Mouse (Mus musculus): ENCODE data around the gene Prkar1b. TPM values are rescaled to one million over a fixed set of nuclear protein-coding genes. Genes with fewer than 3 reads are reported as not detected.

The Prkar1b gene
- polyA plus RNA-seq, 1 experiment from 2014 or later: 25.8 TPM

DNA sequence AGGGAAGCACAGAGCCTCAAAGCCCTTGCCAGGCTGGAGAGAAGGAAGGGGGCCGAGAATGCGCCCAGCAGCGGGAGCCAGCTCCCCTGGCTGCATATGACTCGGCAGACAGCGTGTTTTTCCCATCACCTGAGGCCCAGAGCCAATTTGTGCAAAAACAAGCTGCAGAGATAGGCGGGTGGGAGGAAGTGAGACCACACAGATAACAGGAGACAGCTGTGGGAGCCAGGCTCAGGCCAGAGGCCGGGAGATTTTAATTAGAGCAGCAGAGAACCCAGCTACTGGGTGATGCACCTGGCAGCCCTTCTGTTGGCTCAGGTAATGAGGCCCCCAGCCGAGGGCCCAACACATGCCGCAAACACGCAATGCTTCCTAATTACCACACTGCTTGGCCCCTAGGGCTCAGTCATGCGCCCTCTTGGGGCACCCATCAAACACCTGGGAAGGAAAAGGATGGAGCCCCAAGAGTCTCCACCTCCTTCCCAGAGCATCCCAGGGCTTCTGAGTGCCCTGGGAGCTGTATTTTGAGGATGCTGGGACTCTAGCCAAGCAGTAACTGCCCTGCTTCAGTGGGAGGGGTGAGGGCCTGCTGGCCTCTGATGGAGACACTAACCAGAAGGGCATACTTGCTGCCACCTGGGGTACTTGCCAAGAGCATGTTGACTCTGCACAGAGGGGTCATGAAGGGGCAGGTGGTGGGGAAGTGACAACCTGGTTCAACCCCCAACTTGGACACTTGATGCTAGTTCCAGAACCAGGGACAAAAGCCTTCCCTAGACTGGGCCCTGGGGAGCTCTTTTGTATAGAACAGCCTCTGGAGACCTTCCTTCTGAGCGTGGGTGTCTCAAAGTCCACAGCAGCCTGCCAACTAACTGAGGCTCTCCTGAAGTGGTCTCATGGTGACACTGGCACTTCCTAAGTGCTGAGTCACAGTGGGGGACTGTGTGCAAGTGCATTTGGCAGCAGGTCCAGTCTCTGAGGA, 50.5 kb downstream of the Prkar1b start:
- Histone ChIP-seq H3K27ac (ENCODE audit: low read length) (no peak overlapping the region), H3K9ac (ENCODE audit: low read length) (no peak overlapping the region), H3K4me2 (ENCODE audit: low read depth, low read length) (no peak overlapping the region), H3K27me3 (ENCODE audit: control insufficient read depth, insufficient read depth, low read length) (no peaks in the 10 kb centered on the region), H3K4me3 (replicated peaks; ENCODE audit: low read length) (no peak overlapping the region), H3K9me3 (replicated peaks; ENCODE audit: control insufficient read depth, low read length) (peaks cover 7% of the 10 kb centered on the region; the same call in 1 of the 2 replicates), H3K4me1 (ENCODE audit: control insufficient read depth, insufficient read depth, low read length) (peaks cover 4% of the 10 kb centered on the region; the same call in 1 of the 2 replicates), H3K36me3 (ENCODE audit: control insufficient read depth, insufficient read depth, low read length) (0 out of 2 replicates have a peak, but pooled peaks cover 4% of the 10 kb centered on the region)
- ATAC-seq (ENCODE audit: insufficient read depth, low FRiP score): 0 out of 2 replicates have a peak, but pooled peaks have one; percentile 37
- whole genome bisulfite sequencing: 41% methylated on average over 12 of the region's 12 CpGs

GRCm38 (mm10) chr5:139095297-139096110, 54.3 kb downstream of the Prkar1b start:
- Histone ChIP-seq H3K4me2 (ENCODE audit: low read depth, low read length) (no peak overlapping the region), H3K4me3 (replicated peaks; ENCODE audit: low read length) (no peak overlapping the region), H3K27ac (ENCODE audit: low read length) (no peak overlapping the region), H3K27me3 (ENCODE audit: control insufficient read depth, insufficient read depth, low read length) (no peaks in the 10 kb centered on the region), H3K9ac (ENCODE audit: low read length) (no peak overlapping the region), H3K9me3 (replicated peaks; ENCODE audit: control insufficient read depth, low read length) (peaks cover 7% of the 10 kb centered on the region; the same call in 1 of the 2 replicates), H3K36me3 (ENCODE audit: control insufficient read depth, insufficient read depth, low read length) (0 out of 2 replicates have a peak, but pooled peaks cover 4% of the 10 kb centered on the region), H3K4me1 (ENCODE audit: control insufficient read depth, insufficient read depth, low read length) (peaks cover 6% of the 10 kb centered on the region; the same call in 1 of the 2 replicates)
- 55% methylated on average over 8 of the region's 8 CpGs for WGBS
- ATAC-seq (ENCODE audit: insufficient read depth, low FRiP score): no peak

DNA sequence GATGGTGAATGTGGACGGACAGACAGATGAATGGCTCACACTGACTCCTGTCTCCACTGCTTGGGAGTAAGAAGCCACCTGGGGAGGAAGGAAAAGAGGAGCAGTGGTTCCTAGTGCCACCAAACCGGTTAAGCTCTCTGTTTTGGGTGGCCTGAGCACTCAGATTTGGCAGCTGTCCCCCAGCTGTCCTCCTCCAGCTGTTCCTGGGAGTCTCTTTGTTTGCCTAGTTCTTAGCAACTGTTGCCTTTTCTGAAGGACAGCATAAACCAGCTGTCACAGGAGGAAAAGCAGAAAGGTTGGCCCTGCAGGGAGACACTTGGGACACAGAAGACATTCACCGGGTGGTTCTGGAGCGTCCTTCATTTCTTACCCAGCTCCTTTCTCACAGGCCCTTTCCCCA, 56.3 kb downstream of the Prkar1b start:
- Histone ChIP-seq H3K27me3 (ENCODE audit: control insufficient read depth, insufficient read depth, low read length) (no peaks in the 10 kb centered on the region), H3K27ac (ENCODE audit: low read length) (no peak overlapping the region), H3K36me3 (ENCODE audit: control insufficient read depth, insufficient read depth, low read length) (0 out of 2 replicates have a peak, but pooled peaks cover 4% of the 10 kb centered on the region), H3K9ac (ENCODE audit: low read length) (no peak overlapping the region), H3K4me1 (ENCODE audit: control insufficient read depth, insufficient read depth, low read length) (peaks cover 6% of the 10 kb centered on the region; the same call in 1 of the 2 replicates), H3K4me2 (ENCODE audit: low read depth, low read length) (no peak overlapping the region), H3K9me3 (replicated peaks; ENCODE audit: control insufficient read depth, low read length) (peaks cover 7% of the 10 kb centered on the region; the same call in 1 of the 2 replicates), H3K4me3 (replicated peaks; ENCODE audit: low read length) (no peak overlapping the region)
- peak; percentile 29; the same call in 1 of the 2 replicates for ATAC-seq (ENCODE audit: insufficient read depth, low FRiP score)
- 40% methylated on average over 4 of the region's 4 CpGs for WGBS

- Histone ChIP-seq H3K36me3 (ENCODE audit: control insufficient read depth, insufficient read depth, low read length) (no peaks in the 10 kb centered on the region), H3K4me3 (replicated peaks; ENCODE audit: low read length) (no peak overlapping the region), H3K4me2 (ENCODE audit: low read depth, low read length) (no peak overlapping the region), H3K4me1 (ENCODE audit: control insufficient read depth, insufficient read depth, low read length) (peaks cover 6% of the 10 kb centered on the region; the same call in 1 of the 2 replicates), H3K27ac (ENCODE audit: low read length) (no peak overlapping the region), H3K27me3 (ENCODE audit: control insufficient read depth, insufficient read depth, low read length) (no peaks in the 10 kb centered on the region), H3K9me3 (replicated peaks; ENCODE audit: control insufficient read depth, low read length) (0 out of 2 replicates have a peak, but pooled peaks cover 1% of the 10 kb centered on the region), H3K9ac (ENCODE audit: low read length) (no peak overlapping the region)
- no peak for ATAC-seq (ENCODE audit: insufficient read depth, low FRiP score)
- WGBS: 84% methylated on average over 3 of the region's 3 CpGs
Measured at GRCm38 (mm10) chr5:139091713-139092112, 58.1 kb downstream of the Prkar1b start.

DNA sequence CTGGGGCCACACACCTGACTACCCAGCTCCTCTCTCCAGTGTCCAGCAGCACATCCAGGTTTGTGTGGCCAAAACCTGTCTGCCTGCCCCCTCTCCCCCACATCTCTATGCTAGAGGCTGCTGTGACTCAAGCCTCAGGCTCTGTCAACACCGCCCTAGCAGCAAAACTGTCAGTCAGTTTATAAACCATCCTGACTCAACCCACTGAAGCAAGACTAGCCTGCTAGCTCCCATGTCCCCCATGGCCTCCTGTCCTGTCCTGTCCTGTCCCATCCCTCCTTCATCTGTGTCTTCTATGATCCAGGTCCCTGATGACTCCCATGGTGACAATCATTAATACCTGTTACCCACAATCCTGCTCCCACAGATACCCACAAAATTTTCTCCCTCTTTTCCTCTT, 59.6 kb downstream of the Prkar1b start:
- Histone ChIP-seq H3K36me3 (ENCODE audit: control insufficient read depth, insufficient read depth, low read length) (no peaks in the 10 kb centered on the region), H3K4me2 (ENCODE audit: low read depth, low read length) (no peak overlapping the region), H3K27me3 (ENCODE audit: control insufficient read depth, insufficient read depth, low read length) (no peaks in the 10 kb centered on the region), H3K9me3 (replicated peaks; ENCODE audit: control insufficient read depth, low read length) (no peaks in the 10 kb centered on the region), H3K27ac (ENCODE audit: low read length) (no peak overlapping the region), H3K4me1 (ENCODE audit: control insufficient read depth, insufficient read depth, low read length) (peaks cover 3% of the 10 kb centered on the region; the same call in 1 of the 2 replicates), H3K4me3 (replicated peaks; ENCODE audit: low read length) (no peak overlapping the region), H3K9ac (ENCODE audit: low read length) (no peak overlapping the region)
- WGBS: 73% methylated on average over 1 of the region's 1 CpGs
- no peak for ATAC-seq (ENCODE audit: insufficient read depth, low FRiP score)

- H3K9ac ChIP-seq (ENCODE audit: low read length): no peak overlapping the region
- no peaks in the 10 kb centered on the region for H3K36me3 ChIP-seq (ENCODE audit: control insufficient read depth, insufficient read depth, low read length)
- no peak overlapping the region for H3K4me3 ChIP-seq (replicated peaks; ENCODE audit: low read length)
- no peak overlapping the region for H3K4me2 ChIP-seq (ENCODE audit: low read depth, low read length)
- no peak for ATAC-seq (ENCODE audit: insufficient read depth, low FRiP score)
- no peaks in the 10 kb centered on the region for H3K27me3 ChIP-seq (ENCODE audit: control insufficient read depth, insufficient read depth, low read length)
- H3K27ac ChIP-seq (ENCODE audit: low read length): no peak overlapping the region
- peaks cover 8% of the 10 kb centered on the region for H3K4me1 ChIP-seq (ENCODE audit: control insufficient read depth, insufficient read depth, low read length)
- H3K9me3 ChIP-seq (replicated peaks; ENCODE audit: control insufficient read depth, low read length): no peaks in the 10 kb centered on the region
- WGBS: 93% methylated on average over 5 of the region's 5 CpGs
Measured at GRCm38 (mm10) chr5:139088173-139088572, 61.6 kb downstream of the Prkar1b start.

GRCm38 (mm10) chr5:139084831-139085519, 64.8 kb downstream of the Prkar1b start:
- no peak overlapping the region for H3K9ac ChIP-seq (ENCODE audit: low read length)
- H3K4me3 ChIP-seq (replicated peaks; ENCODE audit: low read length): no peak overlapping the region
- peaks cover 12% of the 10 kb centered on the region for H3K4me1 ChIP-seq (ENCODE audit: control insufficient read depth, insufficient read depth, low read length)
- no peak overlapping the region for H3K27ac ChIP-seq (ENCODE audit: low read length)
- 76% methylated on average over 7 of the region's 7 CpGs for WGBS
- no peaks in the 10 kb centered on the region for H3K36me3 ChIP-seq (ENCODE audit: control insufficient read depth, insufficient read depth, low read length)
- H3K9me3 ChIP-seq (replicated peaks; ENCODE audit: control insufficient read depth, low read length): no peaks in the 10 kb centered on the region
- peak; percentile 71; the same call in 1 of the 2 replicates for ATAC-seq (ENCODE audit: insufficient read depth, low FRiP score)
- H3K4me2 ChIP-seq (ENCODE audit: low read depth, low read length): no peak overlapping the region
- H3K27me3 ChIP-seq (ENCODE audit: control insufficient read depth, insufficient read depth, low read length): no peaks in the 10 kb centered on the region

- Histone ChIP-seq H3K4me1 (ENCODE audit: control insufficient read depth, insufficient read depth, low read length) (peaks cover 12% of the 10 kb centered on the region), H3K4me2 (ENCODE audit: low read depth, low read length) (no peak overlapping the region), H3K27ac (ENCODE audit: low read length) (no peak overlapping the region), H3K9me3 (replicated peaks; ENCODE audit: control insufficient read depth, low read length) (no peaks in the 10 kb centered on the region), H3K27me3 (ENCODE audit: control insufficient read depth, insufficient read depth, low read length) (no peaks in the 10 kb centered on the region), H3K4me3 (replicated peaks; ENCODE audit: low read length) (no peak overlapping the region), H3K36me3 (ENCODE audit: control insufficient read depth, insufficient read depth, low read length) (no peaks in the 10 kb centered on the region), H3K9ac (ENCODE audit: low read length) (no peak overlapping the region)
- WGBS: 81% methylated on average over 6 of the region's 6 CpGs
- no peak for ATAC-seq (ENCODE audit: insufficient read depth, low FRiP score)
Measured at GRCm38 (mm10) chr5:139084302-139084701, 65.5 kb downstream of the Prkar1b start.
